Mouse (Mus musculus): ENCODE measurements around the gene Zfp553.

GRCm38 (mm10) chr7:127281114-127281513 lies 48.3 kb downstream of the Zfp553 start:
- TF ChIP-seq CTCF (IDR thresholded peaks at IDR 0.05; ENCODE audit: control insufficient read depth, insufficient read depth, insufficient read length) (no peak), MYOD1 (IDR thresholded peaks at IDR 0.05; ENCODE audit: control insufficient read depth, insufficient read length, low read depth) (no peak), MYOG (IDR thresholded peaks at IDR 0.05; ENCODE audit: control insufficient read depth, extremely low read depth, insufficient read length) (no peak)

Measured in C2C12 (cell line).